Mouse (Mus musculus) lung, postnatal 0 days (tissue): ENCODE data around the gene Slc35e3.

ENCODE experiments used
- CTCF ChIP-seq: IDR thresholded peaks from 2 replicates; pipeline ENCODE4 v1.5.1; 2016; ENCODE audit warnings: antibody characterized with exemption, mild to moderate bottlenecking
- EP300 ChIP-seq: IDR thresholded peaks from 2 replicates; pipeline ENCODE4 v1.6.1; 2016; ENCODE audit warnings: antibody characterized with exemption, mild to moderate bottlenecking, control low read depth

DNA sequence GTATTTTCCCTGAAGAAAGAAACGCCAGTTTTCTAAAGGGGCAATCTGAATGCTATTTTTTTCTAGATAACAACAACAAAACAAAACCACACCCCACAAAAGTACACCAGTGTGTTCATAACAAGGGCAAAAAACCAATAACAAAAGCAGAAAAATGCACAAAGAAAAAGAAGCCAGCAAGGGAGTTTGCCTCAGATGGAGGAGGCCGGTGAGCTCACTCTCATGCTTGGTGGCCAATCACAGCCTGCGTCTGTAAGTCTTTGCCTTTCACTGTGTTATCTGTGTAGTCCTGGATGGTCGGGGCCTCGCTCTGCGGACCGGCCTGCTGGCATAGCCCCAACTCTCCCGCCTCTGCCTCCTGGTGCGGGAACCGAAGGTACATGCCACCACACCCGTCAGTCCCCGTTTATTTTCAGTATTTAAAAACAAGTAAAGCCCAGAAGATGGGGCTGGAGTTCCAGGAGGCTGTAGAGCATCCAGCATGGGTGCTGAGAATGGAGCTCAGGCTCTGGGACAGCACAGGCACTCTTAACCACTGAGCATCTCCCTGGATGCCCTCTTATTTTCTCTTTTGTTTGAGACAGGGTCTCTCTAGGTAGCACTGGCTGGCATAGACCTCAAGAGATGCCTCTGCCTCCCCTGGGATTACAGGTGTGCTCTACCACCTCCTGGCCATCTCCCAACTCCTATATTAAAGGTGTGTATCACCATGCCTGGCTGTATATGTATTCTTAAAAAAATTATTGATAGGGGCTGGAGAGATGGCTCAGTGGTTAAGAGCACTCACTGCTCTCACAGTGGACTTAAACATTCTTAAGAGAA lies 30.3 kb upstream of the Slc35e3 start:
- no peak for TF ChIP-seq CTCF
- TF ChIP-seq EP300 = no peak
